Mouse (Mus musculus): ENCODE data around the gene Thap12.

Gene Thap12

GRCm38 (mm10) chr7:98756050-98756449, 53.1 kb downstream of the Thap12 start:
- no peak for DNase-seq (ENCODE audit: extremely low read depth, low read depth)

GRCm38 (mm10) chr7:98756556-98756955, 53.7 kb downstream of the Thap12 start:
- DNase-seq (ENCODE audit: extremely low read depth, low read depth), result no peak

DNA sequence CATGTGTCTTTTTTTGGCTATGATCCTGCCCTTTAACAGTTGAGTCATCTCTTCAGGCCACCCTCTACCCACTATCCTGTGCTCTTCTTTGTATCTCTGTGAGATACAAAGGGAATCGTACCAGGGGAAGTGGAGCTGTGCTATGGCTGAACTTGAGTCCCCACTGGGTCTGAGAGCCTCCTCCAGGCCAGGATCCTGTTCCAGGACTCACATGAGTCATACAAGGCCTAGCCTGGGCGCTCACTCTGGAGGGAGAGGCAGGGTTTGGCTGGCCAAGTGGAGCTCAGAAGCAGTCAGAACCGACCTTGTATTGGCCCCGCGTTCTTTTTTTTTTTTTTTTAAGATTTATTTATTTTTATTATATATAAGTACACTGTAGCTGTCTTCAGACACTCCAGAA, 57.2 kb downstream of the Thap12 start:
- no peak for DNase-seq (ENCODE audit: extremely low read depth, low read depth)

GRCm38 (mm10) chr7:98763911-98764310, 61.0 kb downstream of the Thap12 start:
- DNase-seq (ENCODE audit: extremely low read depth, low read depth), result no peak

DNA sequence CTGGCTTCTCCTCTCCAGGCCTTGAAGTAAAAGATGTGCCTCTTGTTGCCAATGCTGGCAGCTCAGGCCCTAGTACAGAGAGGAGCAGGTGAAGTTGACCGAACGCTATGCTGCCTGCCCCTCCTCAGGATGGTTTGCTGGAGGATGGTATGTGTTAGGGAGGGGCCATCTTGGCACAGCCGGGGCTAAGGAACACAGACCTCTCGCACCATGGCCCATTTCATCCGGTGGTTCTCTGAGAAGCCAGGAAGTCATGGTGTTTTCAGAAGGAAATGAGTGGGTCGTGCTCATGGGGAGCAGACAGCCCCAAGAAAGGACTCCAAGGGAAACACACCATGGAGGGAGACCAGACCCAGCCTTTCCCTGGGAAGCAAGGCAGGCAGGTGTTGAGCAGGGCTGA, 64.4 kb downstream of the Thap12 start:
- DNase-seq (ENCODE audit: extremely low read depth, low read depth), result no peak

All from MEL-GATA-1-ER (cell line).